Mouse (Mus musculus): ENCODE measurements around the gene Gmnn.

GRCm38 (mm10) chr13:24762254-24762653, 531 bp upstream of the Gmnn start:
- TF ChIP-seq CTCF (IDR thresholded peaks at IDR 0.05; ENCODE audit: insufficient read depth, low read depth, low read length), result no peak
- TF ChIP-seq POLR2A (IDR thresholded peaks at IDR 0.05; ENCODE audit: insufficient read depth, low read depth, low read length), result no peak
